Mouse (Mus musculus) lung, postnatal 0 days (tissue): ENCODE measurements around the gene Gse1.

Experiments used
- CTCF ChIP-seq: IDR thresholded peaks from 2 replicates; pipeline ENCODE4 v1.5.1; 2016; ENCODE audit warnings: antibody characterized with exemption, mild to moderate bottlenecking
- EP300 ChIP-seq: IDR thresholded peaks from 2 replicates; pipeline ENCODE4 v1.6.1; 2016; ENCODE audit warnings: antibody characterized with exemption, mild to moderate bottlenecking, control low read depth

DNA sequence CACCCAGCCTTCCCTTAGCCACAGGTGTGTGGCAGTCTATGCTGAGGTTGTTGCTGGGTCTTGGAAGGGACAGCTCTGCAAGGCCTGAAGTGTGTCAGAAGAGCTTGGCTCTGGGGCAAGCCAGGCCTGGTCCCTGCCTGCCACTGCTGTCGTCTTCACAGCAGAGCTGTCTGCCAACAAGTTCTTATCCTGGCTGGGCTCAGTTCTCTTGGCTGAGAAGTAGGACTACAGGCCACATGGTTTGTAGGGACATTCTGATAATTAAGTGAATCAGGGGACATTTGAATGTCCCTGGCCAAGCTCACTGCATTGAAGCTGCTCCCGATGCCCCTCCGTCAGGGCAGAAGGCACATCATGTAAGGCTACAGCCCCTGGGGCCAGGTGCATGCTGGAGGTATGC lies 3.6 kb downstream of the Gse1 start:
- TF ChIP-seq EP300 (no peak), CTCF (no peak)
